Mouse (Mus musculus) urinary bladder, adult 18-20 months (tissue): ENCODE measurements at regions not wholly inside any gene's neighbourhood (a gene's known extent, or its start where the extent isn't known, plus 50 kb on each side); places are given as distances from the start of the nearest gene placed in this dataset.

ENCODE experiments used
- DNase-seq, 2 experiments: peaks; one replicate each; pipeline ENCODE4 v3.0.0; 2022; ENCODE audit warnings: low spot score in 2 of 2, mixed read lengths in 2 of 2

- no peak for DNase-seq
These were observed 51.6 kb upstream of the Lpp start for GRCm38 (mm10) chr16:24341736-24342135.

- DNase-seq, result no peak
These were observed 52.7 kb upstream of the Lpp start for GRCm38 (mm10) chr16:24340646-24341045.

GRCm38 (mm10) chr16:24339320-24340265 is 53.7 kb upstream of the Lpp start:
- DNase-seq, result no peak

- no peak for DNase-seq
These were observed 54.9 kb upstream of the Lpp start for GRCm38 (mm10) chr16:24338404-24338803.

DNA sequence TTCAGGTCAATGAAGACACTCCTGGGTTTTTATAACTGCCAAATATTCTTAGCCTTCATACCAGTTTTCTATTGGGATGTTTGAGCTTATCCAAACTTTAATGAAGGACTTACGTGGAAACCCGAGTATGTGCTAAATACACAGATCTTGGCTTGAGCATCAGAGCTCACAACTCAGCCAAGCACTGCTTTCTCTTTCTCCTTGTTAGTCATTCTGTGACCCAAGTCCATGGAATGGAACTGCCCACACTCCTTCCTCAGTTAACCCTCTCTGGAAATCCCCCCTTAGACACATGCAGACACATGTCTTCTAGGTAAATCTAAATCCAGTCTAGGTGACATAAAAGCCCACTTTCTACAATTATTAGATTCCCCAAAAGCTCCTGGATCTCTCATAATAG is 58.9 kb upstream of the Lpp start:
- DNase-seq, result no peak

- DNase-seq, result no peak
These were observed 61.8 kb upstream of the Lpp start for GRCm38 (mm10) chr16:24331446-24332020.

DNA sequence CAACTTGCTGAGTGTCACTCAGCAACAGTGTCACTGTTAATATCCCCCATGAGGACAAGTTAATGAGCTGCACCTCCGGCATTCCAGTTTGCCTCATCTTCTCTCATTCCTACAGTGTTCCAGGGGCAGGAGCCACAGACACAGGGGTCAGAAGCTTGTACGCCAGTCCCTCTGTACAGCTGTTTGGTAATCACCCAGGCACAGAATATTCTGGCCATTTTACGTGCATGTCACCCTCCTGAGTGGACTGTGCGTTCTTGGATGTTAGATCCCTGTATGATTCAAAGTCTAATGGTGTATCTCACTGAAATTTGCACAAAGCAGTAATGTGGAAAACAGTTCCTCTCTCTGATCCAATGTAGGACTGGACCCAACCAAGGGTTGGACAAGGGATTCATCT is 66.7 kb upstream of the Lpp start:
- DNase-seq, result no peak

DNA sequence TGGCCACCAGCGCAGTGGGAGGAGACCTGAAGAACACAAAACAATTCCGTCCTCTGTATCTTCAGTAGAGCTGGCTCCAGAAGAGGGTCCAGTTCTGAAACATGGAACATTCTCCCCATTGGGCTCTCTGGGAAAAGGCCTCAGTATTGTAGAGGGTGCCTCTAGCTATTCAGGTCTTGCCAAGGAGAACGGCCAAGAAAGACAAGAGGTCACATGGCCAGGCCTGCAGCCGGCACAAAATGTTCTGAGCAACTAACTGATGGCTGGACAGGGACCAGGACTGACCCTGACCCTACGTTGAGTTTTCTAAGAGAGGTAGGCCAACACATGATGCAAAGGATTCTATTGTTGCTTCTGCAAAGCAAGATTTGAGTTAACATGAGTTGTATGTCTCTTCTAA is 67.3 kb upstream of the Lpp start:
- no peak for DNase-seq

- DNase-seq, result no peak
These were observed 68.4 kb upstream of the Lpp start for GRCm38 (mm10) chr16:24324917-24325316.

DNA sequence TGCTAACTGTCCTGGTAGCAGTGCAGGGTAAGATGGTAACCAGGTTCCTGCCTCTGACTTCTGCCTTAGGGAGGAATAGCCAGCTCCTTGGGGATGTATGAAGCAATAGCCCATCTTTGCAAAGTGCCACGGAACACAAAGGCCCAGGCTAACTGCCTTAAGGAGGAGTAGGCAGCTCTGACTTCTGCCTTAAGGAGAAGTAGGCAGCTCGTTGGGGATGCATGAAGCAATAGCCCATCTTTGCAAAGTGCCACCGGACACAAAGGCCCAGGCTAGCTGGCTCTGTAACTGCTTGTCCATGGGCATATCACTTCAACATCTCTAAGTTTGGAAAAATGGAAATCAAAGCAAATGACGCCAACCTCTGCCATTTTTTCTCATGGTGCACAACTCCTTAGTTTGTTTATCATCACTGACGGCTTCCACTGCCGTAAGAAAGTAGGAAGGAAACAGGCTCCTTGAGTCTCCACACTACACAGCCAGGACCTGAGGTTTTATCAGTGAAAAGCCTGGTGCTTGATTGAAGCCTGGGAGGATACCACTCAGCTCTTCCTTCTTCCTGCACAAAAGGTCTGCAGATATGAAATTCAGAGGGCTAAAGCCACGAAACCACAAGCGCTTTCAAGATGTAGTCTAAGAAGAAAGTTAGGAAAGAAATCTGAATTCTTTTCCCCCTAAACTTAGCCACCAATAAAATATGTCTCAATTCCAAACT is 74.4 kb upstream of the Lpp start:
- no peak for DNase-seq

DNA sequence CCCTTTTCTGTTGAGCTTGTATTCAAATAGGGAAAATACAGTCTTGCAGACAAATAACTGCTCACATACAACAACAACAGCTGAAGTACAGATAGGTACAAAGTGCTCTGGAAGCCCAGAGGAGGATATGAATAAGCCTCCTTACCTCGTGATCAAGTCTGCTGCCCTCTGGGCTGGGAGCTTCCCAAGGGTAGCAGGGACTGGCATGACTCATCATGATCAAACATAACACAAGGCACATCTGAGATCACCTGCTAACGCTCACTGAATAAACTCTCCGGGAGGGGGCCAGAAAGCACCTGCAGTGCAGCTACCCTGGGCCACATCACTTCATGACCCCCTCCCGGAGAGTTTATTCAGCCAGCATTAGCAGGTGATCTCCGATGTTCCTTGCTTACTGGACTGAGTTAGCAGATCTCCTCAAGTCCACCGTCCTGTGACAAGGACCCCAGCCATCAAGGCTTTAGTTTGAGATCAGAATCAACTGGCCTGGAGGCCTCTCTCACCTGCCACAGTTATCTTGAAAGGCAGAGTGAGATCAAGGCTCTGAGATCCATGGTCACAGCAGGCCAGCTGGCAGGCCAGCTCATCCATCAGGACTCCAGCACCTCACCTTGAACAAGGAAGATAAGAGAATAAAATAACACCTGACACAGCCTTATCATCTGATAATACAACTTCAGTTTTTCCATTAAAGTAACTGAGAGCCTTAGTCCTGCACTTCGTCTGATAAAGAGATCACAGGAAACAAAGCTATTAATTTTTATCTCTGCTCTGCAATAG is 79.6 kb upstream of the Lpp start:
- peak in 1 of 2 experiments; percentile 27 for DNase-seq

DNA sequence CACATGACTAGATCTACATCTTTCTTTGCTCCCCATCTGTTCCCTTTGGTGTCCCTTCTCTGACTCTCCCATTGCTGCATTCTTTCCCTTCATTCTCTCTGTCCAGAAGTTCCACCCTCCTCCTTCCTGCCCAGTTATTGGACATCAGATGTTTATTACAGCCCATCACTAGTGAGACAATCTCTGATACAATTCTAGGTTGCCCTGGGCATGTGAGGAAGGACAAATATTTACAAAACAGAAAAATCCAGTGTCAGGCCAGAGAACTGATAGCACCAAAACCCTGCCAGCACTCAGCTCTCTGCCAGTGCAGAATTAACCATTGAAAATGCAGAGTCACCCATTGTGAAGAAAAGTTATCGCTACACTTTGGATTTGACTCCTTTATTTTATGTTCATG is 87.9 kb upstream of the Lpp start:
- DNase-seq, result no peak

GRCm38 (mm10) chr16:24296790-24297189 is 96.5 kb upstream of the Lpp start:
- no peak for DNase-seq

DNA sequence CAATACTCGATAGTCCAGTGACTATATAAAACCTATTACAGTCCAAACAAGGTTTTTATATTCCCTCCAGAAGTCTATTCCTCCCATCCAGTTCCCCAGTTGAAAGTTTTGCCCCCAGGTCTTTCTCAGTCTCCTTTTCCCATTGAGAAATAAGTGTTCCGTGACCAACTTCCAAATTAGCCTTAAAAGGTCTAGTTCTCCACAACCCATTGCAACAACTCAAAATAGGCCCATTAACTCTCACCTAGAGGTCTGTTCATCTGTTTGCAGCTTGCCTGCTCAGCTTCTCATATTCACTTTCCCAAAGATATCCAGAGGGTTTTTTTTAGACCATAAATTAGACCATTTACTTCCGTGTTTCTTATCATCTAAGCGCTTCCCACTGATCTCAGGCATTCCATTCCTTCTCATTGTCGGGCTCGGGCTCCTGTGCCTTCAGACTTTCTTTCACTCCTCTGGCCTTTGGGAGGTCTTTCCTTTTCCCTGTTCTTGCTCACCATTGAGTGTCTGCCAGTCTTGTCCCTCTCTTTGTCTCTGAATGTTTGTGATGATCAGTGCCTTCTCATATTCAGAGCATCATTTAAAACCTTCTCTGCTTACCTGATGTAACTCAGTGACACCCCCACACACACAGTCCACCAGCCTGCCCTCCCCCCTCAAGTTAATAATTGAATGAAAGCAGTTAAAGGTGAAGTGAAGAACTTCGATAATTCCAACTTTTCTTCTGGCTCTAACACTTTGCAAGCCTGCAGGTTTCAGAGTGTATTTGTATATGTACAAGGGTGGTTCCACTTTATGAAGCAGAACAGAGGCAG is 97.5 kb upstream of the Lpp start:
- DNase-seq, result no peak

- DNase-seq, result no peak
These were observed 109.1 kb upstream of the Lpp start for GRCm38 (mm10) chr16:24284215-24284614.

DNA sequence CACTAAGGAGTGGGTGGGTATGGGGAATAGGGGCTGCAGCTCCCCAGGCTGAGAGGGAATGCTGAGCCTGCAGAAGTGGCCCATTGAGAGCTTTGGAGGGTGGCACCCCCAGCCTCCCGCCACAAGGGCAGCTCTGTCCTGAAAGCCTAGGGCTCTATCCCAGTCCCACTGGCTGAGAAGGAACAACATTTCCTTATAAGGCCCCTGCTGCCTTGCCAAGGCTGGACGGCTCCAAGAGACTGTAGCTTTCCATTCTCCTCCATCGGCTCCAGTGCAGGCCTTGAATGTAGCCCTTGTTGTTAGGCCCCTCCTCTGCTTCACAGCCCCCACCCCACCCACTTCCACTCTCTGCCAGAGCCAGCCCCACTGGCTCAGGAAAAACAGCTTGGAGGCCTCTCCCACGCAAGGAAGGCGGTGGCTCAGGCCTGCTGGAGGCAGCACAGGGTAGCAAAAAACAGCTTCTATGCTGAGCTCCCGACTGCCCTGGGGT is 111.1 kb upstream of the Lpp start:
- DNase-seq, result peak; percentile 23 to 84

DNA sequence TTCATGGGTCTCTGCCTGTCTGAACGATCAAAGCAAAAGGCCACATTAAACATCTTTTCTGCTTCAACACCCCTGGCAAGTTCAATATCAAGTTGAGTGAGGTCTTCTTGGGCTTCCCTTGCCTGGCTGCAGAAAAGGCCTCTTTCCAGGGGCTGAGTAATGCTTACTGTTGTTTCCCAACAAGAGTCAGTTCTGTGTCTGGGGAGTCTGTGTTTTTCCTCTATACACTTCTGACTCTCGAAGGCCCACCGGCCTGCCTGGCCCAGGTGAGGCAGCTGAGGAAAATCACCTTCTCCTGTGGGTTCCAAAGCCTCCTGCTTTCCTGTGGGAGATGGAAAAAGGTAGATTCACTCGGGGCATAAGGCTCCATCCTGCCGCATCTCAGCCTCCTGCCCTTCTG is 111.7 kb upstream of the Lpp start:
- no peak for DNase-seq

DNA sequence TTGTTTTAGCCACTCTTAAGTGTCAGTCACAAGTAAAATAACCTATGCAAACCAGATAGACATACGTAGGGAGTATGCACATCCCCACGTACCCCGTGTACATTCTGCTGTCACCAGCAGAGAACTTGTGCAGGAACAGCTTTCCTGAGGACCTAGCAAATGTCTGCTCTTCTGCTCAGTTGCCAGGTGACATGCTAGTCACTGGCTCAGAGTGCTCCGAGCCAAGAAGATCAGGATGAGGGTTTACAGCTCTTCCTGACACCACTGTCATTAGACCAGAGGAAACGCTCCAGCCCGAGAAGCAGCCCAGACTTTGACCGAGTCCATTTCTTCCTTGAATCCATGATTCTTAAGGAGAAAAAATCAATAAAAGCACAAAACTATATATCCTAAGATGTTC is 115.5 kb upstream of the Lpp start:
- no peak for DNase-seq

DNA sequence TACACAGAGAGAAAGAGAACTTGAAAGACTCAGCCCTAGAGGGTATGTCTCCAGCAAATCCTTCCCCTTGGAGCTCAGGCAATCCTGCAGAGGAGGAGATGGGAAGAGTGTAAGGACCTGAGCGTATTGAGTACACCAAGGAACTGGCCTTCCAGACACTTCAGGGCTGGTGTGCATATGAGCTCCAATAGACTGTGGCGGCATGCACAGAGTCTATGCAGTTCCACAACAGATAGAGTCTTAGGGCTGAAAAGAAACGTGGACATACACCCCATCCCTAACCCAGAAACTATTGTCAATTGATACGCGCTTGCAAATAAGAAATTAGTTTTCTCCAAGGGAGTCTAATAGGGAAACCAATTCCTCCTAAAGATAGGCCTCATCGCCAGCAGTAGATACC is 130.6 kb upstream of the Lpp start:
- DNase-seq, result no peak

DNA sequence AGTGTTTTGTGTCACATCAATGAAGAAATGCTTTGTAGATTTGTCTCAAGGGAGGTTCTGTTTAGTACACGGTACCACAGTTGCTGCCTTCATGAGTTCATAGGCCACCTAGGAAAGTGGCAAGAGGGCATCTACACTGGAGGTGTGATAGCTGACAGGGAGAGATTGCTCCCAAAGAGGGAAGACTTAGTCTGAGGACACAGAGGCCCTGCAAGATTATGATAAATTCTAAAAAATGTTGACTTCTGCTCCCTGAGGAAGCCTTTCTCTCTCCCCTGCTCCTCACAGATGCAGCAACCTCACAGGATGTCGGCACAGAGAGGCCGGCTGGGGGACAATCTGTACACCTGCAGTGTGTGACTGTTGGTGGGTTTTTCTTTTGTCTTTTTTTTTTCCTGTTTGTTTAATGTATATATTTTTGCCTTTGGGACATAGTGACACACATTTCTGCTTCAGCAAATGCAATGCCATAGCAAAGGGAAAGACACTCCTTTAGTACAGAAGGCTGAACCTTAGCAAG is 133.5 kb upstream of the Lpp start:
- DNase-seq, result no peak

GRCm38 (mm10) chr16:24258991-24259390 is 134.3 kb upstream of the Lpp start:
- DNase-seq, result no peak
